ENCODE assay signal across 9 mouse cellular contexts in genomic region chr7:4865090-4865489, GRCm38 (mm10). TPM values are rescaled to one million over a fixed set of nuclear protein-coding genes. Genes with fewer than 3 reads are reported as not detected.
DNase-seq lines count a peak whose midpoint lies in the region; ATAC-seq and TF ChIP-seq lines count a peak whose summit lies in the region.
"Had no signal": no experiment of that assay in that cellular context is flagged by ENCODE, and none has a peak within 500 bp of the region (broad histone marks: within the 10 kb centered on the region; RNA-seq: fewer than 3 reads in every experiment).

No protein-coding gene starts in this region.

- peaks cover 20% of the 10 kb centered on the region for H3K4me1 ChIP-seq in heart, postnatal 0 days (ENCODE audit: control insufficient read depth, insufficient read depth)
- peaks cover 15% of the 10 kb centered on the region for H3K4me1 ChIP-seq in limb, embryonic 10.5 days
- H3K4me1 ChIP-seq in midbrain, embryonic 11.5 days (ENCODE audit: control insufficient read depth, insufficient read depth, low read length) = peaks cover 4% of the 10 kb centered on the region; the same call in 1 of the 2 replicates

- TF ChIP-seq EP300 in heart, postnatal 0 days (IDR thresholded peaks at IDR 0.05; ENCODE audit: low read depth) = no peak

- WGBS in heart, postnatal 0 days = 59% methylated on average over 5 of the region's 5 CpGs
- WGBS in limb, embryonic 10.5 days = 56% methylated on average over 5 of the region's 5 CpGs
- 59% methylated on average over 5 of the region's 5 CpGs for WGBS in midbrain, embryonic 11.5 days

- no peaks in the 10 kb centered on the region for H3K36me3 ChIP-seq in heart, postnatal 0 days (replicated peaks; ENCODE audit: control insufficient read depth, insufficient read depth, low read length)
- no peaks in the 10 kb centered on the region for H3K36me3 ChIP-seq in limb, embryonic 10.5 days
- no peaks in the 10 kb centered on the region for H3K36me3 ChIP-seq in midbrain, embryonic 11.5 days (ENCODE audit: control insufficient read depth, insufficient read depth, low read length)

- no peak overlapping the region for H3K9ac ChIP-seq in heart, postnatal 0 days (replicated peaks; ENCODE audit: low read depth, low read length)
- no peak overlapping the region for H3K9ac ChIP-seq in midbrain, embryonic 11.5 days (ENCODE audit: low read length)

- peak overlapping the region; percentile 71; the same call in 1 of the 2 replicates for H3K27ac ChIP-seq in heart, postnatal 0 days (ENCODE audit: low read depth)
- peak overlapping the region; percentile 87; the same call in 1 of the 2 replicates for H3K27ac ChIP-seq in limb, embryonic 10.5 days
- H3K27ac ChIP-seq in midbrain, embryonic 11.5 days (ENCODE audit: low read depth, low read length) = no peak overlapping the region

- peak; percentile 57 for TF ChIP-seq CTCF in heart, postnatal 0 days (IDR thresholded peaks at IDR 0.05; ENCODE audit: low read depth)

- no peaks in the 10 kb centered on the region for H3K27me3 ChIP-seq in heart, postnatal 0 days (ENCODE audit: control insufficient read depth, insufficient read depth, low read length)
- H3K27me3 ChIP-seq in limb, embryonic 10.5 days (ENCODE audit: low read depth, poor library complexity, severe bottlenecking) = no peaks in the 10 kb centered on the region
- H3K27me3 ChIP-seq in midbrain, embryonic 11.5 days (ENCODE audit: control insufficient read depth, insufficient read depth, low read length) = no peaks in the 10 kb centered on the region

- H3K9me3 ChIP-seq in heart, postnatal 0 days (replicated peaks; ENCODE audit: control insufficient read depth, low read length) = no peaks in the 10 kb centered on the region
- H3K9me3 ChIP-seq in limb, embryonic 10.5 days (replicated peaks) = no peaks in the 10 kb centered on the region
- no peaks in the 10 kb centered on the region for H3K9me3 ChIP-seq in midbrain, embryonic 11.5 days (ENCODE audit: control insufficient read depth, low read length)

- peak overlapping the region; percentile 71 for H3K4me2 ChIP-seq in heart, postnatal 0 days (ENCODE audit: low read depth, low read length)
- H3K4me2 ChIP-seq in midbrain, embryonic 11.5 days = peak overlapping the region; percentile 57

- H3K4me3 ChIP-seq in heart, postnatal 0 days (ENCODE audit: low read depth, low read length) = peak overlapping the region; percentile 58; the same call in 1 of the 2 replicates
- H3K4me3 ChIP-seq in limb, embryonic 10.5 days = peak overlapping the region; percentile 66
- H3K4me3 ChIP-seq in midbrain, embryonic 11.5 days (ENCODE audit: low read depth, low read length) = no peak overlapping the region

- DNase-seq in CD4-positive, CD25-positive, alpha-beta regulatory T cell, adult 2 months (ENCODE audit: low read depth, low spot score) = peak; percentile 50
- DNase-seq in B cell, adult 2 months = peak; percentile 50 to 53
- peak; percentile 49 to 59 for DNase-seq in cerebellum, postnatal 36 days
- peak; percentile 42 for DNase-seq in heart, postnatal 0 days (ENCODE audit: low spot score)
- no peak for DNase-seq in limb, embryonic 10.5 days (ENCODE audit: low spot score)
- no peak for DNase-seq in midbrain, embryonic 11.5 days (ENCODE audit: low spot score, missing footprints)
- peak; percentile 47 to 51 for DNase-seq in thymus, postnatal 36 days

- no peak for ATAC-seq in CD4-positive, CD25-positive, alpha-beta regulatory T cell, adult 4 months
- ATAC-seq in heart, postnatal 0 days (ENCODE audit: insufficient read depth, low read depth) = no peak
- no peak for ATAC-seq in midbrain, embryonic 11.5 days (ENCODE audit: low FRiP score)

RNA-seq across cellular contexts. Expression of gene Isoc2b, which starts 5.0 kb away (rescaled TPM):
- polyA plus RNA-seq in CD4-positive, CD25-positive, alpha-beta regulatory T cell, adult 4 months (2017; shearing (Covaris generic)) = 10 to 100 TPM; 29.1 to 47.3 TPM
- total RNA-seq in heart, postnatal 0 days (2014; rRNA removed; ENCODE audit: low replicate concordance) = 1.4 and 20.0 TPM in 2 replicates
- 4.5 and 6.5 TPM in 2 replicates for polyA plus RNA-seq in heart, postnatal 0 days (2015; fragmentation: Nextera tagmentation; extraction: Ambion mirVana)
- 2.6 and 3.1 TPM in 2 replicates for polyA plus RNA-seq in limb, embryonic 10.5 days (2016; fragmentation: Nextera tagmentation; extraction: Ambion mirVana)
- 2.6 and 4.6 TPM in 2 replicates for polyA plus RNA-seq in midbrain, embryonic 11.5 days (2014; fragmentation: Nextera tagmentation; extraction: Ambion mirVana)

RNA-seq across cellular contexts. Expression of gene Isoc2a, which starts 11.9 kb away (rescaled TPM):
- under 1 TPM; 0.35 to 0.47 TPM for polyA plus RNA-seq in CD4-positive, CD25-positive, alpha-beta regulatory T cell, adult 4 months (2017; shearing (Covaris generic))
- total RNA-seq in heart, postnatal 0 days (2014; rRNA removed; ENCODE audit: low replicate concordance) = 15.2 and 25.6 TPM in 2 replicates
- 1.4 and 1.6 TPM in 2 replicates for polyA plus RNA-seq in heart, postnatal 0 days (2015; fragmentation: Nextera tagmentation; extraction: Ambion mirVana)
- polyA plus RNA-seq in limb, embryonic 10.5 days (2016; fragmentation: Nextera tagmentation; extraction: Ambion mirVana) = 0.46 and 0.64 TPM in 2 replicates
- polyA plus RNA-seq in midbrain, embryonic 11.5 days (2014; fragmentation: Nextera tagmentation; extraction: Ambion mirVana) = 0.63 and 0.78 TPM in 2 replicates

RNA-seq across cellular contexts. Expression of gene Shisa7, which starts 20.6 kb away (rescaled TPM):
- under 1 TPM in 1 of 2 experiments, not detected in 1; 0.11 TPM for polyA plus RNA-seq in CD4-positive, CD25-positive, alpha-beta regulatory T cell, adult 4 months (2017; shearing (Covaris generic))
- 0.23 TPM in 1 of 2 replicates, not detected in the other for total RNA-seq in heart, postnatal 0 days (2014; rRNA removed; ENCODE audit: low replicate concordance)
- not detected in 2 replicates for polyA plus RNA-seq in heart, postnatal 0 days (2015; fragmentation: Nextera tagmentation; extraction: Ambion mirVana)
- polyA plus RNA-seq in limb, embryonic 10.5 days (2016; fragmentation: Nextera tagmentation; extraction: Ambion mirVana) = 0.16 and 0.18 TPM in 2 replicates
- polyA plus RNA-seq in midbrain, embryonic 11.5 days (2014; fragmentation: Nextera tagmentation; extraction: Ambion mirVana) = 1.9 and 2.4 TPM in 2 replicates
- polyA plus RNA-seq: C2C12 had no signal

RNA-seq across cellular contexts. Expression of gene Gm36210, which starts 41.2 kb away (rescaled TPM):
- not detected for polyA plus RNA-seq in CD4-positive, CD25-positive, alpha-beta regulatory T cell, adult 4 months (2017; shearing (Covaris generic))
- total RNA-seq in heart, postnatal 0 days (2014; rRNA removed; ENCODE audit: low replicate concordance) = 0.88 TPM in 1 of 2 replicates, not detected in the other
- polyA plus RNA-seq in heart, postnatal 0 days (2015; fragmentation: Nextera tagmentation; extraction: Ambion mirVana) = 0.08 and 0.12 TPM in 2 replicates
- not detected in 2 replicates for polyA plus RNA-seq in limb, embryonic 10.5 days (2016; fragmentation: Nextera tagmentation; extraction: Ambion mirVana)
- 0.12 TPM in 1 of 2 replicates, not detected in the other for polyA plus RNA-seq in midbrain, embryonic 11.5 days (2014; fragmentation: Nextera tagmentation; extraction: Ambion mirVana)
- polyA plus RNA-seq: C2C12 had no signal

RNA-seq across cellular contexts. Expression of gene Zfp628, which starts 49.9 kb away (rescaled TPM):
- 1 to 10 TPM in 1 of 2 experiments, under 1 TPM in 1; 0.99 to 1.5 TPM for polyA plus RNA-seq in CD4-positive, CD25-positive, alpha-beta regulatory T cell, adult 4 months (2017; shearing (Covaris generic))
- total RNA-seq in heart, postnatal 0 days (2014; rRNA removed; ENCODE audit: low replicate concordance) = 8.9 and 13.1 TPM in 2 replicates
- 1.7 and 1.9 TPM in 2 replicates for polyA plus RNA-seq in heart, postnatal 0 days (2015; fragmentation: Nextera tagmentation; extraction: Ambion mirVana)
- 4.2 and 5.1 TPM in 2 replicates for polyA plus RNA-seq in limb, embryonic 10.5 days (2016; fragmentation: Nextera tagmentation; extraction: Ambion mirVana)
- polyA plus RNA-seq in midbrain, embryonic 11.5 days (2014; fragmentation: Nextera tagmentation; extraction: Ambion mirVana) = 3.5 and 3.8 TPM in 2 replicates

Comparison
In these comparisons a context has a peak if more than half of its experiments do, and no peak if none do; other contexts are left out.
1. DNase-seq: peak in CD4-positive, CD25-positive, alpha-beta regulatory T cell, adult 2 months (single experiment), B cell, adult 2 months (2 of 2), cerebellum, postnatal 36 days (2 of 2), heart, postnatal 0 days (single experiment) and thymus, postnatal 36 days (2 of 2); none in limb, embryonic 10.5 days (single experiment) and midbrain, embryonic 11.5 days (single experiment).